Mouse (Mus musculus) bone marrow, adult 2 months (tissue): Measurements from ENCODE around the gene Nif3l1.

Source experiments
- CTCF ChIP-seq: fragments of 200-500 bp; IDR thresholded peaks from 2 replicates; pipeline ENCODE4 v1.5.1; 2011; ENCODE audit warnings: low read length, control low read depth; ENCODE audit not compliant: control insufficient read depth, insufficient read depth
- POLR2A ChIP-seq: fragments of 200-500 bp; IDR thresholded peaks from 2 replicates; pipeline ENCODE4 v1.6.1; 2011; ENCODE audit warnings: low read depth, mild to moderate bottlenecking, control low read depth, low read length, borderline replicate concordance; ENCODE audit not compliant: control insufficient read depth

GRCm38 (mm10) chr1:58507249-58507648 lies 62.3 kb downstream of the Nif3l1 start:
- TF ChIP-seq POLR2A (no peak), CTCF (no peak)
